Mouse (Mus musculus): ENCODE results near the gene Aurkaip1. TPM values are rescaled to one million over a fixed set of nuclear protein-coding genes. Genes with fewer than 3 reads are reported as not detected.
A peak's percentile ranks its signal among the peaks of the same experiment; 100 is the strongest.

Gene Aurkaip1
- polyA plus RNA-seq, 2 experiments from 2014 or later = 167 to 217 TPM

GRCm38 (mm10) chr4:155853421-155853820, 22.3 kb downstream of the Aurkaip1 start:
- ATAC-seq = no peak

DNA sequence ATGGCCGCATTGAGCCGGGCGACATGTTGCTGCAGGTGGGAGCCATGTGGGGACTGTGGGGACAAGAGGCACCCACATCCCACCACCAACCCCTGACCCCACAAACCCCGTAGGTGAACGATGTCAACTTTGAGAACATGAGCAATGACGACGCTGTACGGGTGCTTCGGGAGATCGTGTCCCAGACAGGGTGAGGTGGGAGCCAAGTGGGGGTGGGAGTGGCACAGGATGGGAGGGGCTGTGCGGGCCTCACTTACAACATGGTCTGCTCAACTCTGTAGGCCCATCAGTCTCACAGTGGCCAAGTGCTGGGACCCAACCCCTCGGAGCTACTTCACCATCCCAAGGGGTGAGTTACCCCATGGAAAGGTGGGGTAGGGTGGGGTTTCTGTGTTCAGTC, 23.9 kb downstream of the Aurkaip1 start:
- ATAC-seq = no peak

- no peak for ATAC-seq
Observed at GRCm38 (mm10) chr4:155856071-155856470, 25.0 kb downstream of the Aurkaip1 start.

GRCm38 (mm10) chr4:155856881-155857280, 25.8 kb downstream of the Aurkaip1 start:
- no peak for ATAC-seq

DNA sequence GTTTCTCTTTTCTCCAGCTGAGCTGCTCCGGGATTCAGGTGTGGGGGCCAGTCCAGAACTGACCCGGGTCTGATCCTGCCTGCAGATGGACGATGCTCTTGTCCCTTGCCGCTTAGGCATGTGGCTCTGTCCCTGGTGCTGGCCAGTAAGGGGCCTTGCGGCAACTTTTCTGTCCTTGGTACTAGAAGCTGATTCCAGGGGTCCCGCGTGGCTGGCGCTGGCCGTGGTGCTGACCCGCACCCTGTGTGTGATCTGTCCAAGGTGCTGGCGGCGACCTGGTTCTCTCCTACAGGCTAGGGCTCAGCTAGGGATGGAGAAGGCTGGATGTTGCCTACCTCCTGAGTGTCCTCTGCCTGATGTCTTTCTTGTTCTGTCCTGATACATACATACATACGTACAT, 28.2 kb downstream of the Aurkaip1 start:
- ATAC-seq = no peak

GRCm38 (mm10) chr4:155861787-155862186, 30.7 kb downstream of the Aurkaip1 start:
- no peak for ATAC-seq

DNA sequence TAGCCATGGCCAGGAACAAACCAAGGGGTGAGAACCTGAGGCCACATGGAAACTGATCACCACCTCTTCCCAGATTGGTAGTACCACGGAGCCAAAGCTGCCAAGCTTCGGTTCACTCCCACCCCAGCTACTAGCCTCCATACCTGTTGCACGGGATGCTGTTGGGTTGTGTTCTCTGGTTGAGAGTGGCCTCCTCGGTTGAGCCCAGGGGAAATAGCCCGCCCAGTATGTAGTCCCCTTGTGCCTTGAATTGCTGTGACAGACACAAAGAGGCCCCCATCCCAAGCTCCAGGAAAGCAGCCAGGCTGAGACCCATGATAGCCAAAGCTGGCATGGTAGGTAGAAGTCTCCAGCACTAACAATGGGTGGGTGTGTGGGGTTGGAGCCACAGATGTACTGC, 31.9 kb downstream of the Aurkaip1 start, which contains the start of gene Tas1r3:
Gene Tas1r3 (minus strand): TSS at position 362 of the 400 bp plus-strand sequence.
- ATAC-seq = no peak

DNA sequence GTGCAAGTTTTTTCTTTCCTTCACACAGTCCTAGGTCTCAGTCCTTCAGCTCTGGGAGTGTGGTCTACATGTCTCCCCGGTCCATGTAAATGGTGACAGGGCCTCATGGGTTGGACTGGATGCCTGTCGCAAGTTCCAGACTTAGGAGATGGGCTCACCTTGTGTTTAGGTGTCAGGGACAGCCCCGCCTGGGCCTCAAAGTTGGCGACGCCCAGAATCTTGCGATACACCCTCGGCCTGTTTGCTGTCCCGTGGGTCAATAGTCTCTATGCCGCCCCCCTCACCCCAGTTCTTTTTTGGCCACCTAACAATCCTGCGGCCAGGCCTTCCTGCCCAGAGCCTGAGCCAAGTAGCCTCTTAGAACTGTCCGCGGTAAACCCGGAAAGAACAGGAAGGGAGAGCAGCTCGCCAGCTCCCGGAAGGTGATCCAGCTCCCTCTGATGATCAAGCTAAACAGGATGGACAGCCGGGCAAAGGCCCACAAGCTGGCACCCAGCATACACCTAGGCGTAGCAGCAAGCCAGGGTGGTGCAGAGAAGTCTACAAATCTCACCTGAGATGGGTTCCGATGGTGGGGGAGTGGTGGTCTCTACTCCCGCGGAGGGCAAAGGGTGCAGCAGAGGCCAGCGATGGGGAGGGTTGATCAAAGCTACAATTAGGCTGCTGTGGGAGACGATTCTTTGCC, 37.7 kb downstream of the Aurkaip1 start:
- ATAC-seq = peak; percentile 25

- ATAC-seq = peak; percentile 96
Observed at GRCm38 (mm10) chr4:155869317-155870033, 38.4 kb downstream of the Aurkaip1 start, which contains the start of the genes Cptp and Ints11. Gene Cptp, minus strand, starts transcription at chr4:155869440. Gene Ints11, plus strand, starts transcription at chr4:155869546.

GRCm38 (mm10) chr4:155871404-155871803, 40.3 kb downstream of the Aurkaip1 start:
- no peak for ATAC-seq

Other genes starting within 250 kb of the Aurkaip1 start
- gene Slc35e2, start 229.9 kb upstream of the Aurkaip1 start, polyA plus RNA-seq (2017; shearing (Covaris generic)) = 1 to 10 TPM; 9.1 to 9.7 TPM
- 100 to 1,000 TPM; 121 to 144 TPM for gene Cdk11b, start 206.4 kb upstream of the Aurkaip1 start, polyA plus RNA-seq (2017; shearing (Covaris generic))
- gene Gm10563, start 185.9 kb upstream of the Aurkaip1 start, polyA plus RNA-seq (2017; shearing (Covaris generic)) = not detected
- gene Mmp23, start 177.9 kb upstream of the Aurkaip1 start, polyA plus RNA-seq (2017; shearing (Covaris generic)) = not detected
- gene Mib2, start 162.1 kb upstream of the Aurkaip1 start, polyA plus RNA-seq (2017; shearing (Covaris generic)) = 1 to 10 TPM; 4.8 to 5.1 TPM
- gene Fndc10, start 136.9 kb upstream of the Aurkaip1 start, polyA plus RNA-seq (2017; shearing (Covaris generic)) = 1 to 10 TPM in 1 of 2 experiments, under 1 TPM in 1; 0.59 to 1.4 TPM
- gene Ssu72, start 126.5 kb upstream of the Aurkaip1 start, polyA plus RNA-seq (2017; shearing (Covaris generic)) = 100 to 1,000 TPM; 153 to 164 TPM
- under 1 TPM in 1 of 2 experiments, not detected in 1; 0.24 TPM for gene Tmem240, start 96.5 kb upstream of the Aurkaip1 start, polyA plus RNA-seq (2017; shearing (Covaris generic))
- gene Atad3a, start 70.2 kb upstream of the Aurkaip1 start, polyA plus RNA-seq (2017; shearing (Covaris generic)) = 10 to 100 TPM; 22.9 to 32.9 TPM
- under 1 TPM in 1 of 2 experiments, not detected in 1; 0.23 TPM for gene Vwa1, start 56.6 kb upstream of the Aurkaip1 start, polyA plus RNA-seq (2017; shearing (Covaris generic))
- not detected for gene Tmem88b, start 45.4 kb upstream of the Aurkaip1 start, polyA plus RNA-seq (2017; shearing (Covaris generic))
- not detected for gene Ankrd65, start 40.8 kb upstream of the Aurkaip1 start, polyA plus RNA-seq (2017; shearing (Covaris generic))
- 100 to 1,000 TPM; 117 to 130 TPM for gene Mrpl20, start 28.4 kb upstream of the Aurkaip1 start, polyA plus RNA-seq (2017; shearing (Covaris generic))
- 100 to 1,000 TPM in 1 of 2 experiments, 10 to 100 TPM in 1; 99.1 to 124 TPM for gene Ccnl2, start 18.8 kb upstream of the Aurkaip1 start, polyA plus RNA-seq (2017; shearing (Covaris generic))
- 1 to 10 TPM; 2.1 to 2.3 TPM for gene Mxra8, start 8.4 kb downstream of the Aurkaip1 start, polyA plus RNA-seq (2017; shearing (Covaris generic))
- gene Dvl1, start 16.1 kb downstream of the Aurkaip1 start, polyA plus RNA-seq (2017; shearing (Covaris generic)) = 1 to 10 TPM; 2.2 to 4.7 TPM
- gene Tas1r3, start 32.1 kb downstream of the Aurkaip1 start, polyA plus RNA-seq (2017; shearing (Covaris generic)) = under 1 TPM; 0.62 to 0.66 TPM
- gene Cptp, start 38.2 kb downstream of the Aurkaip1 start, polyA plus RNA-seq (2017; shearing (Covaris generic)) = 10 to 100 TPM; 17.0 to 20.1 TPM
- 100 to 1,000 TPM in 1 of 2 experiments, 10 to 100 TPM in 1; 93.4 to 109 TPM for gene Ints11, start 38.3 kb downstream of the Aurkaip1 start, polyA plus RNA-seq (2017; shearing (Covaris generic))
- 10 to 100 TPM; 22.1 to 27.6 TPM for gene Pusl1, start 60.5 kb downstream of the Aurkaip1 start, polyA plus RNA-seq (2017; shearing (Covaris generic))
- gene Acap3, start 60.5 kb downstream of the Aurkaip1 start, polyA plus RNA-seq (2017; shearing (Covaris generic)) = 1 to 10 TPM; 3.2 to 4.1 TPM
- 10 to 100 TPM; 21.6 to 29.7 TPM for gene Ube2j2, start 112.6 kb downstream of the Aurkaip1 start, polyA plus RNA-seq (2017; shearing (Covaris generic))
- 1 to 10 TPM; 7.6 TPM for gene C1qtnf12, start 131.0 kb downstream of the Aurkaip1 start, polyA plus RNA-seq (2017; shearing (Covaris generic))
- 1 to 10 TPM in 1 of 2 experiments, under 1 TPM in 1; 0.92 to 1.3 TPM for gene B3galt6, start 161.4 kb downstream of the Aurkaip1 start, polyA plus RNA-seq (2017; shearing (Covaris generic))
- gene Sdf4, start 161.6 kb downstream of the Aurkaip1 start, polyA plus RNA-seq (2017; shearing (Covaris generic)) = 100 to 1,000 TPM; 528 to 589 TPM
- 1,000 to 10,000 TPM; 1,065 to 1,393 TPM for gene Tnfrsf4, start 182.6 kb downstream of the Aurkaip1 start, polyA plus RNA-seq (2017; shearing (Covaris generic))
- 100 to 1,000 TPM; 745 to 823 TPM for gene Tnfrsf18, start 194.9 kb downstream of the Aurkaip1 start, polyA plus RNA-seq (2017; shearing (Covaris generic))
- gene Ttll10, start 228.1 kb downstream of the Aurkaip1 start, polyA plus RNA-seq (2017; shearing (Covaris generic)) = under 1 TPM; 0.35 to 0.81 TPM